Mouse (Mus musculus) midbrain, embryonic 14.5 days (tissue): Measurements from ENCODE around the gene Hnf1b. TPM values are rescaled to one million over a fixed set of nuclear protein-coding genes. Genes with fewer than 3 reads are reported as not detected.

ENCODE experiments used
- ATAC-seq: fragments of 200-750 bp; cut with Nextera tagmentation; 2 replicates; pipeline ENCODE4 v1.8.0; 2017; ENCODE audit warnings: moderate number of reproducible peaks, moderate library complexity; ENCODE audit not compliant: low FRiP score, low TSS enrichment
- DNase-seq: peaks from one replicate; pipeline ENCODE4 v3.0.0-alpha.2; 2015
- H3K27ac ChIP-seq: fragments of 300-500 bp; sonication (generic); replicated peaks from 2 replicates; pipeline ENCODE4 v1.5.1; 2014; ENCODE audit warnings: mild to moderate bottlenecking, low read depth, low read length, moderate library complexity
- H3K27me3 ChIP-seq: fragments of 300-500 bp; sonication (generic); 2 replicates; pipeline ENCODE4 v1.6.1; 2014; ENCODE audit warnings: low read length, control low read depth, mixed read lengths; ENCODE audit not compliant: control insufficient read depth, insufficient read depth
- H3K36me3 ChIP-seq: fragments of 300-500 bp; sonication (generic); 2 replicates; pipeline ENCODE4 v1.6.1; 2014; ENCODE audit warnings: low read length, control low read depth; ENCODE audit not compliant: control insufficient read depth, insufficient read depth
- H3K4me1 ChIP-seq: fragments of 300-500 bp; sonication (generic); 2 replicates; pipeline ENCODE4 v1.6.1; 2014; ENCODE audit warnings: mild to moderate bottlenecking, antibody characterized with exemption, low read length, control low read depth; ENCODE audit not compliant: control insufficient read depth, insufficient read depth
- H3K4me2 ChIP-seq: fragments of 300-500 bp; sonication (generic); 2 replicates; pipeline ENCODE4 v1.6.1; 2014; ENCODE audit warnings: mild to moderate bottlenecking, low read length, moderate library complexity
- H3K4me3 ChIP-seq: fragments of 300-500 bp; sonication (generic); replicated peaks from 2 replicates; pipeline ENCODE4 v1.5.1; 2014; ENCODE audit warnings: low read depth, low read length
- H3K9ac ChIP-seq: fragments of 300-500 bp; sonication (generic); replicated peaks from 2 replicates; pipeline ENCODE4 v1.6.1; 2014; ENCODE audit warnings: mild to moderate bottlenecking, low read length, moderate library complexity
- H3K9me3 ChIP-seq: fragments of 300-500 bp; sonication (generic); 2 replicates; pipeline ENCODE4 v1.6.1; 2016; ENCODE audit warnings: low read length, control low read depth, mixed read lengths; ENCODE audit not compliant: control insufficient read depth
- WGBS: fragments of 180-500 bp; shearing (Covaris S2); extraction: QIAGEN DNeasy Blood & Tissue Kit; methylation state at CpG from one replicate; pipeline ENCODE4 v1.1.7; 2014; 5-methylcytosine and 5-hydroxymethylcytosine counted together
- polyA plus RNA-seq: library from polyadenylated mRNA; unstranded; fragments of >200 nt; fragmentation: Nextera tagmentation; extraction: Ambion mirVana; gene quantifications from 2 replicates; pipeline ENCODE4 v1.2.1, GENCODE M21; 2014

Gene Hnf1b
- polyA plus RNA-seq, 1 experiment from 2014 or later = 0.12 TPM

DNA sequence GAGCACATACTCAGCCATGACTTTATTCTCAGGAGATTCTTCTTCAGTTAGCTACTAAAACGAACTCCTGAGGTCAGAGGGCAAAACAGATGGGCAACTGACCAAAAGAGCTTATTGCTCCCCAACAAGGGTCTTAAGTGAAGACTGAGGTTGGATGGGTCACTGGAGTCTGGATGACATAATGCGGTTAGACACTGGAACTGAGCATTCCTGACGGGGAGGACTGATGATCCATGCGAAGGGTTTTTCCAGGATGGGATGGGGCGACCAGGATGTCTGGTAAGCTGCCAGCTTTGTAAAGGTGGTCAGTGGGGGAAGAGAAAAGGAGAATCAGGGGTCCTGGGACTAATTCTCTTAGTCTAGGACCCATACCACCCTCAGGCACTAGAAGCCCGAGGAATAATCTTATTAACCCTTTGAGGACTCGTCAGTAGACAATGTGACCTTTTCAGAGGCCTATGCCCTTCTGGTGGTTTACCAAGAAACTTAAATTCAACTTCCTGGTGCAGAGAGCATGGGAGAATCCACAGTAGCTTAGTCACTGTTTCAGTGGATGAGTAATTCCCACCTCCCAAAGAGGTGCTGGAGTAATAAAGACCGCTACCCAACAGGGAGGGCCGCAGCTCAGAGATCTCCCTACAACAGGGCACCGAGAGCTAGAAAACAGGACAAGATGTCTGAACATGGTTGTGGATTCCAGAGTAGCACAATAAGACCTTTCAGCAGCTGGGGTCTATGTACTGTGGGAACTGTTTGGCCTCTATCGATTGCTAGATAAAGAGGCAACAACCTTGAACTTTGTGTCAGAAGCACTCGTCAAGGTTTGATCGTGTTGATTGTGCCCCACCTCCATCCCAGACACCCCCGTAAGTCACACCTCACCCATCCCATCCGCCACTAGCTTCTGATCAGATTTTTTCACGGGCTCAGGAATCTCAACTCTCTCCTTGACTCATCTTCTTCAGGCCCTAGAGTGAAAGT, 46.9 kb downstream of the Hnf1b start:
- Histone ChIP-seq H3K4me2 (no peak overlapping the region), H3K4me3 (no peak overlapping the region), H3K27ac (no peak overlapping the region), H3K4me1 (no peaks in the 10 kb centered on the region), H3K9me3 (no peaks in the 10 kb centered on the region), H3K9ac (no peak overlapping the region), H3K27me3 (no peaks in the 10 kb centered on the region), H3K36me3 (no peaks in the 10 kb centered on the region)
- ATAC-seq (no peak), DNase-seq (no peak)
- WGBS = 75% methylated on average over 16 of the region's 16 CpGs

DNA sequence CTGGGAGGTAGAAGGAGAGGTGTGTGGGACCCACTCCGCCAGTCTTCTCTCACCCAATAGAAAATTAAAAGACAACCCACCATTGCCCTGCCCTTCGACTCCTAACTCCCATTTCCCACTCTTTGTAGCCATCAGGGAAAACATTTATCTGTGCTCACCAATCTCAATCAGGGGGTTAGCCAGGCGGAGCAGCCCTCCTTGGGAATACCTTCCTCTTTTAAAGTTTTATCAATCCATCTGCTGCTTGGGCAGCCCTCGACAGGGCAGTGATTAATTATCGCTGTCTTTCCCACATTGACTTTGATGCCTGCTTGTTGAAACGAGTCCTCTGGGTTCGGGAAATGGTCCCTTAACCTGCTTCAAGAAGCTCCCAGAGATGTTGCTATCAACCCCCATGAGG, 47.7 kb downstream of the Hnf1b start:
- no peaks in the 10 kb centered on the region for H3K27me3 ChIP-seq
- ATAC-seq = no peak
- 78% methylated on average over 7 of the region's 7 CpGs for WGBS
- H3K4me3 ChIP-seq = no peak overlapping the region
- no peak for DNase-seq
- H3K4me2 ChIP-seq = no peak overlapping the region
- no peaks in the 10 kb centered on the region for H3K9me3 ChIP-seq
- no peaks in the 10 kb centered on the region for H3K36me3 ChIP-seq
- no peak overlapping the region for H3K9ac ChIP-seq
- no peaks in the 10 kb centered on the region for H3K4me1 ChIP-seq
- H3K27ac ChIP-seq = no peak overlapping the region

GRCm38 (mm10) chr11:83902812-83903211, 52.9 kb downstream of the Hnf1b start:
- no peak overlapping the region for H3K4me3 ChIP-seq
- WGBS = 90% methylated on average over 3 of the region's 3 CpGs
- no peak for DNase-seq

GRCm38 (mm10) chr11:83905756-83906155, 55.9 kb downstream of the Hnf1b start:
- H3K27ac ChIP-seq = no peak overlapping the region
- H3K36me3 ChIP-seq = no peaks in the 10 kb centered on the region
- H3K9ac ChIP-seq = no peak overlapping the region
- WGBS = 74% methylated on average over 5 of the region's 5 CpGs
- no peaks in the 10 kb centered on the region for H3K4me1 ChIP-seq
- H3K4me3 ChIP-seq = no peak overlapping the region
- no peak overlapping the region for H3K4me2 ChIP-seq
- H3K9me3 ChIP-seq = no peaks in the 10 kb centered on the region
- DNase-seq (no peak), ATAC-seq (no peak)
- H3K27me3 ChIP-seq = no peaks in the 10 kb centered on the region

More at GRCm38 (mm10) chr11:83902812-83903211, 52.9 kb downstream of the Hnf1b start:
- no peak for ATAC-seq
- no peaks in the 10 kb centered on the region for H3K9me3 ChIP-seq
- no peak overlapping the region for H3K27ac ChIP-seq
- no peak overlapping the region for H3K4me2 ChIP-seq
- no peaks in the 10 kb centered on the region for H3K36me3 ChIP-seq
- no peaks in the 10 kb centered on the region for H3K4me1 ChIP-seq
- H3K9ac ChIP-seq = no peak overlapping the region
- H3K27me3 ChIP-seq = no peaks in the 10 kb centered on the region

DNA sequence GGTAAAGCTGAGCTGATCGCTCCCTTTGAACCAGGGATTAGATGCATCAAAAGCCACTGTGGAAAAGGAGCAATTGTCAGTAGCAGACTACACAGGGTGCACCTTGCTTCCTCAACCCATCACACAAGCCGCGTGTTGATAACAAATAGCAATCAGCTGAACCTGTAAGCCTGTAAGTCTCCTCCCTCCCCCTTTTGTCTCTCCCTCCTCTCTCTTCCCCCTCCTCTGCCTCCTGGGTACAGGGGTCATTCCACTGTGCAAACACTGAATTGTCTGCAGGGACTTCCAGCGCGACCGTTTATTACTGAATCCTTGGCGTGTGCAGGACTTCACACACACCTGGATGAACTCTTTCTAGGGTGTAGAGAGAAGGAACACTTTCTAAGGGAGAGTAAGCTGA, 58.5 kb downstream of the Hnf1b start:
- DNase-seq (no peak), ATAC-seq (no peak)
- Histone ChIP-seq H3K36me3 (no peaks in the 10 kb centered on the region), H3K9ac (no peak overlapping the region), H3K4me1 (no peaks in the 10 kb centered on the region), H3K9me3 (no peaks in the 10 kb centered on the region), H3K4me2 (no peak overlapping the region), H3K27me3 (no peaks in the 10 kb centered on the region), H3K4me3 (no peak overlapping the region), H3K27ac (no peak overlapping the region)
- WGBS = 11% methylated on average over 7 of the region's 7 CpGs

GRCm38 (mm10) chr11:83913824-83914311, 64.0 kb downstream of the Hnf1b start:
- H3K36me3 ChIP-seq = no peaks in the 10 kb centered on the region
- ATAC-seq (no peak), DNase-seq (no peak)

GRCm38 (mm10) chr11:83914501-83914900, 64.6 kb downstream of the Hnf1b start:
- no peak overlapping the region for H3K4me3 ChIP-seq
- ATAC-seq = no peak
- WGBS = 93% methylated on average over 4 of the region's 4 CpGs
- H3K4me1 ChIP-seq = no peaks in the 10 kb centered on the region
- no peak overlapping the region for H3K27ac ChIP-seq
- H3K27me3 ChIP-seq = no peaks in the 10 kb centered on the region
- no peaks in the 10 kb centered on the region for H3K9me3 ChIP-seq
- no peak for DNase-seq
- no peak overlapping the region for H3K9ac ChIP-seq
- no peak overlapping the region for H3K4me2 ChIP-seq
- H3K36me3 ChIP-seq = no peaks in the 10 kb centered on the region

More at GRCm38 (mm10) chr11:83913824-83914311, 64.0 kb downstream of the Hnf1b start:
- Histone ChIP-seq H3K9ac (no peak overlapping the region), H3K4me3 (no peak overlapping the region), H3K27ac (no peak overlapping the region), H3K4me2 (no peak overlapping the region), H3K4me1 (no peaks in the 10 kb centered on the region), H3K27me3 (no peaks in the 10 kb centered on the region), H3K9me3 (no peaks in the 10 kb centered on the region)
- WGBS = 81% methylated on average over 8 of the region's 8 CpGs

DNA sequence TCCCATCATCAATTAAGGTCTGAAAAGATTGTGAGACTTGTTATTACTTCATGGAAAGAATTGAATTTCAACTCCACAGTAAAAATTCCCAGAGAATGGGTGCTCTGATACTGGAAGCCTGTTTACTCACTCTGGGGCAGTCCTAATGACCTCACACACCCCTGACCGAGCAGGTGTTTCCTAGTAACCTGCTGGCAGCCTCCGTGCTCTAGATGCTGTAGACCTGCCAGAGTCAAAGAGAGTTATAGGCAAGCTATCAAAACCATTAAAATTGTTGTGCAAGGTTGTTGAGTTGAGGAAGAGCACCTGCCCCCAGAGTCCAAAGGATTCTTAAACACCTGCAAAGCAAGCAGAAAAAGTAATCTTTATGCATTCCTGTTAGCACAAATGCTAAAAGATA, 72.7 kb downstream of the Hnf1b start:
- ATAC-seq (no peak), DNase-seq (no peak)
- no peaks in the 10 kb centered on the region for H3K4me1 ChIP-seq
- H3K9ac ChIP-seq = no peak overlapping the region
- no peak overlapping the region for H3K4me2 ChIP-seq
- H3K4me3 ChIP-seq = no peak overlapping the region
- H3K9me3 ChIP-seq = no peaks in the 10 kb centered on the region
- no peak overlapping the region for H3K27ac ChIP-seq
- WGBS = 84% methylated on average over 2 of the region's 2 CpGs
- no peaks in the 10 kb centered on the region for H3K36me3 ChIP-seq
- H3K27me3 ChIP-seq = no peaks in the 10 kb centered on the region

DNA sequence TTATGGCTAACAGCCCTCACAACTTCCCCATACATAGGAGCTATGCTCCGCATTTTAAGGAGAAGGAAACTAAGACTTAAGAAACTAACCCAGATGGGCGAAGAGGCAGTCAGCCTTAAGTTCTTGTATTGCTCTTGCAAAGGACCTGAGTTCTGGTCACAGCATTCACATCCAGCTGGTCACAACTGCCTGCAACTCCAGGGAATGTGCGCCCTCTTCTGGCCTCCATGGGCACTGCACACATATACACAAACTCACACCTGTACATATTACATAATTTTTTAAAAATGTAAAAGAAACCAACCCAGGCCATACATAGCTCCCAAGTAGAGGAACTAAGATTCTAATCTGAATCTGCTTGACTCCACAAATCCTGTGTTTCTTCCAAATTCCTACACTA, 77.2 kb downstream of the Hnf1b start:
- 58% methylated on average over 3 of the region's 3 CpGs for WGBS

More for the DNA sequence above, 77.2 kb downstream of the Hnf1b start:
- no peaks in the 10 kb centered on the region for H3K9me3 ChIP-seq
- no peak overlapping the region for H3K9ac ChIP-seq
- DNase-seq = no peak
- H3K27ac ChIP-seq = no peak overlapping the region
- no peaks in the 10 kb centered on the region for H3K4me1 ChIP-seq
- no peaks in the 10 kb centered on the region for H3K36me3 ChIP-seq
- no peaks in the 10 kb centered on the region for H3K27me3 ChIP-seq
- H3K4me2 ChIP-seq = no peak overlapping the region
- no peak overlapping the region for H3K4me3 ChIP-seq
- ATAC-seq = no peak
